Mouse (Mus musculus) left cerebral cortex, adult 18-20 months (tissue): ENCODE measurements around the gene Mrpl9. TPM values are rescaled to one million over a fixed set of nuclear protein-coding genes. Genes with fewer than 3 reads are reported as not detected.

Source experiments
- total RNA-seq, 2 experiments: library from RNA; stranded (reverse); gene quantifications; 2 replicates each; pipeline ENCODE4 v1.2.3; 2021

Mrpl9 gene
- total RNA-seq, 2 experiments from 2014 or later = 36.9 to 37.1 TPM

Other genes starting within 250 kb of the Mrpl9 start
- not detected for gene Gm5286, start 246.6 kb upstream of the Mrpl9 start, total RNA-seq
- gene Gm4778, start 179.3 kb upstream of the Mrpl9 start, total RNA-seq = not detected
- 10 to 100 TPM; 18.5 to 20.1 TPM for gene Them4, start 133.2 kb upstream of the Mrpl9 start, total RNA-seq
- gene Them5, start 101.2 kb upstream of the Mrpl9 start, total RNA-seq = not detected
- under 1 TPM in 1 of 2 experiments, not detected in 1; 0.46 TPM for gene C2cd4d, start 80.9 kb upstream of the Mrpl9 start, total RNA-seq
- gene Rorc, start 70.5 kb upstream of the Mrpl9 start, total RNA-seq = 1 to 10 TPM; 1.7 to 1.9 TPM
- gene Lingo4, start 44.8 kb upstream of the Mrpl9 start, total RNA-seq = under 1 TPM; 0.63 to 0.73 TPM
- 10 to 100 TPM; 37.8 to 39.0 TPM for gene Tdrkh, start 30.0 kb upstream of the Mrpl9 start, total RNA-seq
- not detected for gene Oaz3, start 597 bp downstream of the Mrpl9 start, total RNA-seq
- gene Celf3, start 35.0 kb downstream of the Mrpl9 start, total RNA-seq = 100 to 1,000 TPM; 147 to 160 TPM
- gene Riiad1, start 37.0 kb downstream of the Mrpl9 start, total RNA-seq = 1 to 10 TPM; 6.4 to 7.8 TPM
- 100 to 1,000 TPM; 106 TPM for gene Snx27, start 139.4 kb downstream of the Mrpl9 start, total RNA-seq
- gene Gm10972, start 199.8 kb downstream of the Mrpl9 start, total RNA-seq = not detected
- 1 to 10 TPM; 2.5 to 2.8 TPM for gene Tuft1, start 215.6 kb downstream of the Mrpl9 start, total RNA-seq